Mouse (Mus musculus) stomach, embryonic 15.5 days (tissue): ENCODE results near the gene Klhl25. TPM values are rescaled to one million over a fixed set of nuclear protein-coding genes. Genes with fewer than 3 reads are reported as not detected.
A peak's percentile ranks its signal among the peaks of the same experiment; 100 is the strongest.

Source experiments
- ATAC-seq: fragments of 200-750 bp; cut with Nextera tagmentation; 2 replicates; pipeline ENCODE4 v1.8.0; 2017; ENCODE audit warnings: low read depth, moderate number of reproducible peaks, moderate TSS enrichment; ENCODE audit not compliant: insufficient read depth, low FRiP score
- H3K27ac ChIP-seq: fragments of 300-500 bp; sonication (generic); 2 replicates; pipeline ENCODE4 v1.5.1; 2015; ENCODE audit warnings: mild to moderate bottlenecking, inconsistent platforms
- H3K27me3 ChIP-seq: fragments of 300-500 bp; sonication (generic); replicated peaks from 2 replicates; pipeline ENCODE4 v1.6.1; 2015; ENCODE audit warnings: inconsistent platforms
- H3K36me3 ChIP-seq: fragments of 300-500 bp; sonication (generic); 2 replicates; pipeline ENCODE4 v1.6.1; 2015; ENCODE audit warnings: inconsistent platforms
- H3K4me1 ChIP-seq: fragments of 300-500 bp; sonication (generic); 2 replicates; pipeline ENCODE4 v1.6.1; 2015; ENCODE audit warnings: inconsistent platforms
- H3K4me2 ChIP-seq: fragments of 300-500 bp; sonication (generic); 2 replicates; pipeline ENCODE4 v1.6.1; 2015; ENCODE audit warnings: mild to moderate bottlenecking, inconsistent platforms
- H3K4me3 ChIP-seq: fragments of 300-500 bp; sonication (generic); replicated peaks from 2 replicates; pipeline ENCODE4 v1.5.1; 2015; ENCODE audit warnings: inconsistent platforms
- H3K9ac ChIP-seq: fragments of 300-500 bp; sonication (generic); 2 replicates; pipeline ENCODE4 v1.6.1; 2015; ENCODE audit warnings: inconsistent platforms
- H3K9me3 ChIP-seq: fragments of 300-500 bp; sonication (generic); 2 replicates; pipeline ENCODE4 v1.6.1; 2016; ENCODE audit warnings: inconsistent platforms
- WGBS: fragments of 180-500 bp; shearing (Covaris S2); methylation state at CpG from one replicate; pipeline ENCODE4 v1.1.7; 2015; 5-methylcytosine and 5-hydroxymethylcytosine counted together
- polyA plus RNA-seq: library from polyadenylated mRNA; unstranded; fragments of >200 nt; fragmentation: Nextera tagmentation; extraction: Ambion mirVana; gene quantifications from 2 replicates; pipeline ENCODE4 v1.2.1, GENCODE M21; 2015

Gene Klhl25
- 11.5 TPM in 2 replicates for polyA plus RNA-seq

DNA sequence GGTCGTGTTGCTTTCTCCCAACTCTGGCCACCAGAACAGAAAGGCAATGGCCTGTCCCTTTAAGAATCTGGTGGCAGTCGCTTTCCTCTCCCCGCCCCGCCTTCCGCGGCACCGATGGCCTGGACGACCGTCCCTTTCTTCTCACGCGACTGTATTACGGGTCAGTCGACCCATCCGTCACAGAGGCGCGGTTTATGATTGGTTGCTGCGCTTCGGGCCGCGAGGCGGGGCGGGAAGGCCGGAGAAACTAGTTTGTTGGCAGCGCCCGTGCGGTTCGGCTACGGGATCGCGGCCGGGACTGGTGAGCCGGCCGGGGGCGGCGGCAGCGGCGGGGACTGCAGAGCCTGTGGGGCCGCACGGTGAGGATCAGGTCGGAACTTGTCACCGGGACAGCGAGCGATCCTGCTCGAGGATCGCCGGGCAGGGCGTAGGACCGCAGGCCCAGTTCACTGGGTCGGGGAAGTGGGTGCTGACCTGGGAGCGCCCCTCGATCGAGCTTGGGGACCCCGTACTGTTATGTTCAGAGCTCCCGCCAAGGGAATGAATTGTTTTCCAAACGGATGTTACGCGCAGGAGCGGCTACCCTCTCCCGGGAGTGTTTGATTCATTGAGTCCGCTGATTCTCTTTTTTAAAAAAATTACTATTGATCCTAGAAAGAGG is at the start of gene Klhl25:
Gene Klhl25 (plus strand): TSS at position 196 of the 661 bp plus-strand sequence.
- Histone ChIP-seq H3K36me3 (no peaks in the 10 kb centered on the region), H3K9ac (peak within 1 kb of the TSS; percentile 99), H3K4me2 (peak within 1 kb of the TSS; percentile 75), H3K27me3 (no peaks in the 10 kb centered on the region), H3K4me1 (peaks cover 18% of the 10 kb centered on the region), H3K27ac (peak within 1 kb of the TSS; percentile 90), H3K9me3 (no peaks in the 10 kb centered on the region), H3K4me3 (peak within 1 kb of the TSS; percentile 91)
- WGBS, result under 1% methylated on average over 60 of the region's 60 CpGs
- ATAC-seq, result peak; percentile 98

DNA sequence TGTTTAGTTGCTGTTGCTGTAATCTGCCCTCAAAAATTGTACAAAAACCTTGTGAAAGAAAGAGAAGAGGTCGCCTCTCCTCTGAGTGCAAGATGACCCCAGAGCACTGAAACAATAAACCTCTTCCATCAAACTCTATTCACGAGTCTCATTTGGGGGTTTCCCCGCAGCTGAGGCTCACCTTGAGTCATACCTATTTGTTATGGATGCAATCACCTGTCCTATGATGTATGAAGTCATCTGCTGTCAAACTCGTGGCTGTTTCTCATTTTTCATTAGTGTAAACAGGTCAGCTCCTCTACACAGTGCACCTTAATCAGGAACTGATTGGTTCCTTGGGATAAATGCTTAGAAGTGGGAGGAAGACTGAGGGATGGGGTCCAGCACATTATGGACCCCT is 47.6 kb upstream of the Klhl25 start:
- no peak overlapping the region for H3K27ac ChIP-seq
- ATAC-seq, result no peak
- H3K27me3 ChIP-seq, result no peaks in the 10 kb centered on the region
- H3K36me3 ChIP-seq, result no peaks in the 10 kb centered on the region
- 50% methylated on average over 4 of the region's 4 CpGs for WGBS
- H3K4me2 ChIP-seq, result no peak overlapping the region
- H3K9me3 ChIP-seq, result no peaks in the 10 kb centered on the region
- H3K4me1 ChIP-seq, result no peaks in the 10 kb centered on the region
- H3K4me3 ChIP-seq, result no peak overlapping the region
- no peak overlapping the region for H3K9ac ChIP-seq

DNA sequence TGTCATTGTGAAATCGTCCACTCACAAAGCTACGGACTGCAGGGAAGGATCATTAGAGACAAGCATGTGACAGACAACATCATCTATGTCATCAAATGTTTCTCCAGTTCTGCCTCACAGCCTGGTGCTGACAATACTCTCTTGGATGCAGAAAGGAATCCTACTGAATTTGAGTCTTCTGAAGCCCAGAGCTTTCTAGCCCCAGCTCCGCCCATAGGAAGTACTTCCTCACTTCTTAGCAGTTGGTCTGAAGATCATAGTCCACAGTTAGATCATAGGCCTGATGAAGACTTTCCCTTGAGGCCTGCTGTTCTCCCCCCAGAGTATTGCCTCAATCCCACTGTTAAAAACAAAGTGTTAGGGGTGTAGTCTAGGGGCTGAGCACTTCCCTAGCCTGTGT is 47.1 kb upstream of the Klhl25 start:
- H3K4me2 ChIP-seq, result no peak overlapping the region
- no peaks in the 10 kb centered on the region for H3K9me3 ChIP-seq
- H3K4me3 ChIP-seq, result no peak overlapping the region
- no peaks in the 10 kb centered on the region for H3K36me3 ChIP-seq
- 0 out of 2 replicates have a peak, but pooled peaks cover 3% of the 10 kb centered on the region for H3K4me1 ChIP-seq
- no peak for ATAC-seq
- H3K27me3 ChIP-seq, result no peaks in the 10 kb centered on the region
- no peak overlapping the region for H3K9ac ChIP-seq
- no peak overlapping the region for H3K27ac ChIP-seq
- WGBS, result 93% methylated on average over 3 of the region's 3 CpGs

DNA sequence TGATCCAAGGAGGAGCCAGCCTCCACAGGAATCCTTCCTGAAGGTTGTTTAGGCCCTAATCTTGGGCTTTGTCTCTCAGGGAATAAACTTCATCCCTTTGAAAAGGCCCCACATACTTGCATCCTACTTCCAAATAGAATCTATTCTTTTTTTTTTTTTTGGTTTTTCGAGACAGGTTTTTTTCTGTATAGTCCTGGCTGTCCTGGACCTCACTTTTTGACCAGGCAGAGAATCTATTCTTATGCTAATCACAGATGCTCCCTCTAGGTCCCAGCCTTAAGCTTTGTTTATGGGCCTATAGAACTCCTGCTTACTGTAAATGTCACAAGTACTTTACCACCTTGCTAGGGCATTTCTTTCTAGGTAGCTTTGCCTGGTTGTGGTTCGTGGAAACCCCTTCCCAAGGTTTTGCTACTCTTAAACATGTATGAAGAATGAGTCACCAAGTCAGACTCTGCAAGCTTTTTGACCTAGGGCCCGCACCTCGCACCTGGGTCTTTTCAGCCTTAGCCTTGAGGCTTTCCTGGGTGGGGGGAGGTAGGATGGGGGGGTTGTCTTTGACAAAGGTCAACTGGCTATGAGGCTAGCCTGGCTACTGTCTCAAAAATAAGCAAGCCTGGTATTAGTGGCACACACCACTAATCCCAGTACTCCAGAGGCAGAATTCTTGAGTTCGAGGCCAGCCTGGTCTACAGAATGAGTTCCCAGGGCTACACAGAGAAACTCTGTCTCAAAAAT is 46.3 kb upstream of the Klhl25 start:
- no peak overlapping the region for H3K4me3 ChIP-seq

DNA sequence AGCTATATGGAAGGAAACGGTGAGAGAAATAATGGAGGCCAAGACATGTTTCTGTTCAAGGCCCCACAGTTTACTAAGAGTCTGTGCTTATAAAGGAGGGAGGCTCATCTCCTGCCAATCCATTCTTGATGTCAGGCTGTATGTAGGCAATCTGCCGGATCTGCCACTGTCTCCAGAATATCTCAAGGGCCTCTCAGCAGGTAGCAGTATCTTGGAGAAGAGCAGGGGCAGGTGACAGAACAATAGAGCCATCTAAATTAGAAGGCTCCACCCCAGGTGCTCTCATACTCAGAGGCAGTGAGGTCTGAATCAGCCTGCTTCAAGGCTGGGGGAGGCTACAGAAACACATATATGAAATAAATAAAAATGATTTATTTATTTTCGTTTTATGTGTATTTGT is 45.2 kb upstream of the Klhl25 start:
- Histone ChIP-seq H3K4me1 (peaks cover 14% of the 10 kb centered on the region; the same call in 1 of the 2 replicates), H3K4me2 (no peak overlapping the region), H3K9me3 (no peaks in the 10 kb centered on the region), H3K27me3 (no peaks in the 10 kb centered on the region), H3K27ac (no peak overlapping the region), H3K9ac (no peak overlapping the region), H3K36me3 (no peaks in the 10 kb centered on the region), H3K4me3 (no peak overlapping the region)
- 80% methylated on average over 3 of the region's 3 CpGs for WGBS
- no peak for ATAC-seq

More for the DNA sequence above, 46.3 kb upstream of the Klhl25 start:
- no peaks in the 10 kb centered on the region for H3K27me3 ChIP-seq
- H3K4me2 ChIP-seq, result no peak overlapping the region
- 0 out of 2 replicates have a peak, but pooled peaks cover 8% of the 10 kb centered on the region for H3K4me1 ChIP-seq
- WGBS, result 86% methylated on average over 5 of the region's 5 CpGs
- no peaks in the 10 kb centered on the region for H3K9me3 ChIP-seq
- H3K36me3 ChIP-seq, result no peaks in the 10 kb centered on the region
- no peak overlapping the region for H3K9ac ChIP-seq
- no peak overlapping the region for H3K27ac ChIP-seq
- ATAC-seq, result no peak

DNA sequence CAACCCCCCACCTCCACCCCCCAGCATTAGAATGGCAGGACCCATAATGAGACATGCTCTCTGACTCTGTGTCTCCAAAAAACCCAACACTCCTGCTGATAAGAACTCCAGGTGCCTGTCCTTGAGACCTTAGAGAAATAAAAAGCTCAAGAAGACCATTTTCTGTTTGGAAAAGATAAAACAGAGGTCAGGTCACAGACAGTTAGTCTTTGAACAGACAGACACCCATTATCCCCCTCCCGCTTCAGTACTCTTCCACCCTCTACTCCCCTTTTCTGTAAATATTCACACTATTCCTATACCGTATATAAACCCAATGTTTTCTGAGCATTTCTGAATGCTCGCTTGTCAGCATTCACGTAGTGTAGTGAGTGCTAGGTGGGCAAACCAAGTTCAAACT is 41.9 kb upstream of the Klhl25 start:
- no peak overlapping the region for H3K27ac ChIP-seq
- WGBS, result 33% methylated on average over 4 of the region's 4 CpGs

DNA sequence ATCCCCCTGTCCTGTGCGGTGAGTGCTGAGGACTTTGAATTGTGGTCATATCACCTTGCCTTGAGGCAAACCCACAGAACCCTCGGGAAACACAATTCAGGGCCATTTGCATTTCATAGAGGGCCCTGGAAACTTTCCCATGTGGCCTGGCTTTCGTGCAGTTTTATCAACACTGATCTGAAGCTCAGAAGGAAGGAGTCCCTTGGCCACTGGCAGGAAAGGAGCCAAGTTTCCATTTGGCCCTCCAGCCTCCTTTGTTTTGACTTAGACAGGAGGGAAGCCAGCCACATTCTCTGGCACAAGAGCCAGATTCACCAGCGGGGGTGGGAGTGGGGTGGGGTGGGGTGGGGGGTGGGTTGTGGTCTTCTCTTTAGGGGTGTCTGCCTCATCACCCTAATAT is 41.4 kb upstream of the Klhl25 start:
- H3K27me3 ChIP-seq, result no peaks in the 10 kb centered on the region
- 13% methylated on average over 4 of the region's 4 CpGs for WGBS
- H3K4me1 ChIP-seq, result peaks cover 14% of the 10 kb centered on the region; the same call in 1 of the 2 replicates
- no peak for ATAC-seq
- no peak overlapping the region for H3K27ac ChIP-seq
- H3K4me2 ChIP-seq, result no peak overlapping the region
- no peaks in the 10 kb centered on the region for H3K9me3 ChIP-seq
- no peaks in the 10 kb centered on the region for H3K36me3 ChIP-seq
- H3K9ac ChIP-seq, result no peak overlapping the region
- H3K4me3 ChIP-seq, result no peak overlapping the region

More for the DNA sequence above, 41.9 kb upstream of the Klhl25 start:
- H3K4me1 ChIP-seq, result peaks cover 14% of the 10 kb centered on the region; the same call in 1 of the 2 replicates
- H3K27me3 ChIP-seq, result no peaks in the 10 kb centered on the region
- H3K4me2 ChIP-seq, result no peak overlapping the region
- H3K36me3 ChIP-seq, result no peaks in the 10 kb centered on the region
- no peak for ATAC-seq
- H3K9me3 ChIP-seq, result no peaks in the 10 kb centered on the region
- H3K4me3 ChIP-seq, result no peak overlapping the region
- no peak overlapping the region for H3K9ac ChIP-seq

DNA sequence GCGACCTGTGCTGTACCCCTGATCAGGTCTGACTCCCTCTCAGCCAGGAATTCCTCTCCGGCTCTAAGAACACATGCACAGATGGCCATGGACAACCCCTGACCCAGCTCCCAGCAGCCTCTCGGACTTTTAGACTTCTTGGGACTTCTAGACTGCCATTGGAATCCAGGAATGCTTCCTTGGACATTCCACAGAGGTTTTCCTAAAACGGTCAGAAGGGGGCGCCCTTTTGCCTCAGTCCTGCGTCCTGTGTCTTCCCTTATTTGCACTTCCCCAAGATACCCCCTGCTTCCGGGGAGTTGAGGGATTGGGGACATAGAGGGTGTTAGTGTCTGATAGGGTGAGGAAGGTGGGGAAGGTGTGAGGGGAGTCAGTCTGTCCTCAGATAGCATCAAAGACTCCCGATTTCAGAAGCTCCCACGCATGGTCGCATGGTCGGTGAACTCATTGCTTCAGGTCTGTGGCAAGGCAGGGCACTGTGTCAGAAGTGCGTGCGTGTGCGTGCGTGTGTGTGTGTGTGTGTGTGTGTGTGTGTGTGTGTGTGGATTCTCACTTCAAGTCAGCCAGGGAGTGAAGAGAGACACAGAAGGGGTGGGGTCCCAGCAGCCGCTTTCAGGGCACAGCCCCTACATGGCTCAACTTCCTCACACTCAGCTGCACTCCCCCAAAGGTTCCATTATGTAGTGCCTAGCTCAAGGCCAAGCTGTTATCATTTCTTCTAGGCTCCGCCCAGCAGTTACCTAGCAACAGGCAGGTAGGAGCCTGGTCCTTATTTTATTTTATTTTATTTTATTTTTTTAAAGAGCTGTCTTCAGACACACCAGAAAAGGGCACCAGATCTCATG is 40.4 kb upstream of the Klhl25 start:
- WGBS, result 67% methylated on average over 17 of the region's 17 CpGs
- H3K4me3 ChIP-seq, result no peak overlapping the region
- H3K9ac ChIP-seq, result no peak overlapping the region
- H3K4me2 ChIP-seq, result no peak overlapping the region
- no peaks in the 10 kb centered on the region for H3K9me3 ChIP-seq
- H3K27me3 ChIP-seq, result no peaks in the 10 kb centered on the region
- no peak overlapping the region for H3K27ac ChIP-seq
- no peak; the same call in 1 of the 2 replicates for ATAC-seq
- H3K4me1 ChIP-seq, result peaks cover 14% of the 10 kb centered on the region; the same call in 1 of the 2 replicates
- no peaks in the 10 kb centered on the region for H3K36me3 ChIP-seq

DNA sequence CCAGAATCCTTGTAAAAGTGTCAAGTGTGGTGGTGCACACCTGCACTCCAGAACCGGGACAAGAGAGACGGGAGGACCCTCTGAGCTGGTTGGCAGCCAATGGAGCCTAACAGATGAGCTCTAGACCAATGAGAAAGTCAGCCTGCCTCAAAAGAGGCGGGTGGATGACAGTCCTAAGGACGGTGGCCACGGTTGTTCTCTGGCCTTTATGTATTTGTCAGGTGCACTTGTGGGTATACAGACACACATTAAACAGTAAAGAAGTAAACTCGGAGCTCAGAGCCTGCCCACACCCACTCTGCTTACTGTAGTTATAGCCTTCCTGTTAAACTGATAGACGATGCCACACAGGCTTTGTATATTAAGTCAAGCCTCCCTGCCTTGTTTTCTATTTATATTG is 27.4 kb upstream of the Klhl25 start:
- no peak overlapping the region for H3K4me2 ChIP-seq
- no peak overlapping the region for H3K4me3 ChIP-seq
- ATAC-seq, result no peak
- no peaks in the 10 kb centered on the region for H3K9me3 ChIP-seq
- WGBS, result 76% methylated on average over 7 of the region's 7 CpGs
- H3K9ac ChIP-seq, result no peak overlapping the region
- H3K27ac ChIP-seq, result no peak overlapping the region
- no peaks in the 10 kb centered on the region for H3K27me3 ChIP-seq
- no peaks in the 10 kb centered on the region for H3K36me3 ChIP-seq
- H3K4me1 ChIP-seq, result no peaks in the 10 kb centered on the region

DNA sequence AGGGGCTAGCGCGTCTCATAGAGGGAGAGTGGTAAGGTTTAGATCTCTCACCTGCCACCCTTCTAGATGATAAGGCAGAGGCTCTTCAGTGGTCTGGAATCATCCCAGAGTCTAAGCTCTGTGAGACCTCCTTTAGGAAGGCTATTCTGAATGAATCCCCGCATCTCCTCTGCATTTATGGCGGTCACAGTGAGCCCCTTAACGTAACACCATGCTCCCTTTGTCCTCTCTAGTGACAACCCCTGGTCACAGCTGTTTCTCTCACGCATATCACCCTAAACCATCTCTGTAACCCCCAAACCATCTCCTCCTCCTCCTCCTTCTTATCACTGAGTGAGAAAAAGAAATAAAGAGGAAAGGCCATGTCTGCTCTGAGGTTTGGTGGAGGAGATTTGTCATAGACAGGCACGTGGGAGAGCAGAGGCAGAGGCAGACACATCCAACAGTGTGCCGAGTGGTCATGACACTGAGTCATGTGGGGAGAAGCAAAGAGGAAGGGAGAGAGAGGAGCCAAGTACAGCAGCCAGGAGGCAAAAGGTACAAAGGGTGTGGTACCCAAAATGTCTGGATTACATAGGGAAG is 25.9 kb upstream of the Klhl25 start:
- WGBS, result 80% methylated on average over 8 of the region's 8 CpGs
- Histone ChIP-seq H3K4me1 (no peaks in the 10 kb centered on the region), H3K9me3 (no peaks in the 10 kb centered on the region), H3K27me3 (no peaks in the 10 kb centered on the region), H3K9ac (no peak overlapping the region), H3K36me3 (no peaks in the 10 kb centered on the region), H3K4me3 (no peak overlapping the region), H3K4me2 (no peak overlapping the region), H3K27ac (no peak overlapping the region)
- no peak for ATAC-seq

DNA sequence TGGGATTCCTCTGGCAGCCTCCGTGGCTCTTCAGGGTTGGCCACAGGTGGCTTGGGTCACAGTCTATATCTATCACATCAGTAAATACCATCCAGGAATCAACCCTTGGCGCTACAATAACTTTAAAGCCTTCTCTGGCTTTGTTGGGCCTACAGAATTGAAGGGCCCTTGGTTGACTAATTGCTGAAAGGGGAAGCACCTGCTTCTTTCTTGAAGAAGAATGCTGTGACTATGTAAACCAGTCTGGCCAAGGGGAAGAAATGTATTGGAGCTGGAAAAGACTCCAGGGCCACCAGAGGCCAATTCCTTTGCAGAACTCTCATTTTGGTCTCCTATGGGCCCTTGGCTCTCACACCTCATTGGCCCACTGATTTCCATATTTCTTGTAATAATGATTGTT is 25.0 kb upstream of the Klhl25 start:
- no peak overlapping the region for H3K9ac ChIP-seq

More for the DNA sequence above, 25.0 kb upstream of the Klhl25 start:
- Histone ChIP-seq H3K27me3 (no peaks in the 10 kb centered on the region), H3K4me2 (no peak overlapping the region), H3K4me1 (peaks cover 4% of the 10 kb centered on the region; the same call in 1 of the 2 replicates), H3K4me3 (no peak overlapping the region), H3K36me3 (no peaks in the 10 kb centered on the region), H3K9me3 (no peaks in the 10 kb centered on the region), H3K27ac (no peak overlapping the region)
- WGBS, result 61% methylated on average over 2 of the region's 2 CpGs
- ATAC-seq, result no peak
